Mouse (Mus musculus) forebrain, postnatal 0 days (tissue): ENCODE measurements around the gene Cyp4a29. TPM values are rescaled to one million over a fixed set of nuclear protein-coding genes. Genes with fewer than 3 reads are reported as not detected.
"Not testable (repeated sequence)": the region's sequence is repeated elsewhere in the genome, so short reads cannot be mapped to it uniquely, and the experiment has no call there.

Experiments used
- ATAC-seq: fragments of 200-750 bp; cut with Nextera tagmentation; 2 replicates; pipeline ENCODE4 v1.8.0; 2017; ENCODE audit warnings: mild to moderate bottlenecking, moderate library complexity
- DNase-seq: peaks from one replicate; pipeline ENCODE4 v3.0.0-alpha.2; 2015
- H3K27ac ChIP-seq: fragments of 300-500 bp; sonication (generic); 2 replicates; pipeline ENCODE4 v1.5.1; 2014; ENCODE audit warnings: low read depth, mild to moderate bottlenecking, antibody characterized with exemption, low read length, moderate library complexity, mixed read lengths
- H3K27me3 ChIP-seq: fragments of 300-500 bp; sonication (generic); 2 replicates; pipeline ENCODE4 v1.6.1; 2014; ENCODE audit warnings: mild to moderate bottlenecking, low read length, mixed read lengths; ENCODE audit not compliant: insufficient read depth
- H3K36me3 ChIP-seq: fragments of 300-500 bp; sonication (generic); 2 replicates; pipeline ENCODE4 v1.6.1; 2014; ENCODE audit warnings: mild to moderate bottlenecking, moderate library complexity; ENCODE audit not compliant: insufficient read depth
- H3K4me1 ChIP-seq: fragments of 300-500 bp; sonication (generic); 2 replicates; pipeline ENCODE4 v1.6.1; 2014; ENCODE audit warnings: antibody characterized with exemption; ENCODE audit not compliant: insufficient read depth
- H3K4me2 ChIP-seq: fragments of 300-500 bp; sonication (generic); 2 replicates; pipeline ENCODE4 v1.6.1; 2014; ENCODE audit warnings: low read depth, mild to moderate bottlenecking, moderate library complexity
- H3K4me3 ChIP-seq: fragments of 300-500 bp; sonication (generic); 2 replicates; pipeline ENCODE4 v1.5.1; 2014; ENCODE audit warnings: low read depth, low read length, mixed read lengths
- H3K9ac ChIP-seq: fragments of 300-500 bp; sonication (generic); 2 replicates; pipeline ENCODE4 v1.6.1; 2014; ENCODE audit warnings: mild to moderate bottlenecking
- H3K9me3 ChIP-seq: fragments of 300-500 bp; sonication (generic); 2 replicates; pipeline ENCODE4 v1.6.1; 2016; ENCODE audit warnings: low read length
- CTCF ChIP-seq: sonication (generic); IDR thresholded peaks from 2 replicates; pipeline ENCODE4 v1.5.1; 2016; ENCODE audit warnings: antibody characterized with exemption, control low read depth, low read depth
- WGBS: fragments of 180-500 bp; shearing (Covaris S2); extraction: QIAGEN DNeasy Blood & Tissue Kit; methylation state at CpG from one replicate; pipeline ENCODE4 v1.1.7; 2014; 5-methylcytosine and 5-hydroxymethylcytosine counted together
- polyA plus RNA-seq: library from polyadenylated mRNA; unstranded; fragments of >200 nt; fragmentation: Nextera tagmentation; extraction: Ambion mirVana; gene quantifications from 2 replicates; pipeline ENCODE4 v1.2.1, GENCODE M21; 2015
- total RNA-seq: library from RNA; depleted of rRNA; stranded (reverse); fragments of >200 nt; gene quantifications from 2 replicates; pipeline ENCODE4 v1.2.3, GENCODE M21; 2014; rRNA removed

Cyp4a29 gene
- total RNA-seq, result not detected in 2 replicates
- not detected in 2 replicates for polyA plus RNA-seq

- Histone ChIP-seq H3K36me3 (no peaks in the 10 kb centered on the region), H3K4me3 (no peak within 1 kb of the TSS), H3K4me2 (no peak within 1 kb of the TSS), H3K27ac (no peak within 1 kb of the TSS), H3K4me1 (no peaks in the 10 kb centered on the region), H3K27me3 (no peaks in the 10 kb centered on the region), H3K9me3 (no peaks in the 10 kb centered on the region), H3K9ac (no peak within 1 kb of the TSS)
- no peak for DNase-seq
- no peak for ATAC-seq
- TF ChIP-seq CTCF, result no peak
- 82% methylated on average over 3 of the region's 3 CpGs for WGBS
These were observed at the start of gene Cyp4a29 for GRCm38 (mm10) chr4:115241784-115242183. Gene Cyp4a29 (plus strand): TSS chr4:115242084.

- not testable (repeated sequence) for H3K36me3 ChIP-seq, H3K9ac ChIP-seq, H3K27ac ChIP-seq, H3K27me3 ChIP-seq, H3K4me1 ChIP-seq, ATAC-seq, DNase-seq, H3K4me3 ChIP-seq, H3K9me3 ChIP-seq, H3K4me2 ChIP-seq
- WGBS, result 83% methylated on average over 2 of the region's 2 CpGs
These were observed 9.0 kb upstream of the Cyp4a29 start for GRCm38 (mm10) chr4:115232901-115233300.

DNA sequence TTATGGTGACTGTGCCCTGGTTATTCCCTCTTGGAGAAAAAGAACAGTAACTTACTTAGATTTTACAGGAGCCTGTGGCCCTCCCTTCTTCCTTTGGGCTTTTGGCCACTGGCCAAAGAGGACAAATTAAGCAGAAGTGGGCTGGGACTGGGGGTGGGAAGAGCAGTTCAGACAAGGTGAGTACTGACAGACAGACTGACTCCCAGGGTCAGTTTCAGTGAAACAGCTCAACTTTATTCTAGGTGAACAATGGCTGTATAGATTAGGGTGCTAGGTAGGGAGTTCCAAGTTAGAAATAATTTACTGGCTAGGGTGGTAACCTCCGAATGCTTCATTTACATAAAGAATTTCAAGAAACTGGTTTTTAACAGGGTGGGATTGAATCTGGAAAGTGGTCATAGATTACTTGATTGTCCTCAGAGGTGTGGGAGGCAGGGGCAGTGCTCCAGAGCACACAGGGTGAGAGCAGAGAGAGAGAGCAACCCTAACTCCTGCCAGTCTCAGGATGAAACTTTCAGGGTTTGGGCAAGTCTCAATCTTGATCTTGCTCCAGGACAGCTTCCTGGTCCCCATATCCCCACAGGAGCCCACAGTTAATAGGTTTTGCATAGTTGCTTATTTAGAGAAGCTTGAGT is 5.3 kb upstream of the Cyp4a29 start:
- H3K9me3 ChIP-seq, result no peaks in the 10 kb centered on the region
- DNase-seq (no peak), ATAC-seq (no peak)
- 55% methylated on average over 1 of the region's 1 CpGs for WGBS
- H3K4me1 ChIP-seq, result no peaks in the 10 kb centered on the region
- H3K4me3 ChIP-seq, result no peak overlapping the region
- TF ChIP-seq CTCF, result no peak
- H3K27me3 ChIP-seq, result no peaks in the 10 kb centered on the region
- H3K4me2 ChIP-seq, result no peak overlapping the region
- H3K27ac ChIP-seq, result no peak overlapping the region
- H3K36me3 ChIP-seq, result no peaks in the 10 kb centered on the region
- H3K9ac ChIP-seq, result no peak overlapping the region

DNA sequence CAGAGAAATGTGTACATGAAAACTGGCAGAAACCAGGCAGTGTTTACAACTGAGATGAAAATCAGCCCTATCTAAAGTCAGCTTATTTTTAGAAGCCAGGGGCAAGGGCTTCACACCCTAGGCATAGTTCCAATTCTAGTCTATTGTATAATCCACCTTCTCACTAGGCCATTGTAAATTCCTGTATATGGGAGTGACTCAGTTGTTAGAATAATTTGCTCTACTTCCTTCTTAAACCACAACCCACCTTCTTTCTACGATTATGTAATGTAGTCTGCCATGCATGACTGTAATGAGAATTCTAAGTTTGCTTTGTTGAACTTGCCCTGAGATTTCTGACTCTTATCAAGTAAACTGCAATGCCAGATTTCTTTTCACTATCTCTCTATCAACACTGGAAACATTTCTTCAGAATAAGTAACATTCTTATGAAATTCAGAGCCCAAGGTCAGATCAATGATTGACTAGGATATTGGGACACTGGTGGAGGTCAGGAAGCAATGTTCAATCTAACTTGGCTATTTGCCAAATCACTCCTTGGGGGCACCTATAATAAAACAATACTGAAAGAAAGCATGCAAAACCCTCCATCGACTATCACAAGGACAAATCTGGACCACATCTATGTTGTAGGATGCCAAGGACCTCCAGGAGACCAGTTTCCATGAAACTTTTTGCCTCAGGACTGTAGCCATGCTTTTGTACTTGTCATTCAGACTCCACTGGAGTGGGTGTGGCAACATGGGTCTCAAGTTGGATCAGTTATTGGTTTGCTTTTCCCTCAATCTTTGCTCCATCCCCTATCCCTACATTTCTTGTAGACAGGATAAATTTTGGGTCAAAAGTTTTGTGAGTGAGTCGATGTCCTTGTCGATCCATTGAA is 23.0 kb downstream of the Cyp4a29 start:
- not testable (repeated sequence) for DNase-seq, H3K27ac ChIP-seq, H3K9me3 ChIP-seq, H3K36me3 ChIP-seq, ATAC-seq, H3K27me3 ChIP-seq, H3K4me3 ChIP-seq, H3K9ac ChIP-seq, H3K4me1 ChIP-seq, H3K4me2 ChIP-seq
- WGBS, result 90% methylated on average over 3 of the region's 4 CpGs

- 89% methylated on average over 2 of the region's 3 CpGs for WGBS
- not testable (repeated sequence) for H3K27me3 ChIP-seq, H3K36me3 ChIP-seq, H3K27ac ChIP-seq, H3K4me1 ChIP-seq, H3K9me3 ChIP-seq, H3K4me2 ChIP-seq, ATAC-seq, DNase-seq, H3K9ac ChIP-seq, H3K4me3 ChIP-seq
These were observed 36.5 kb downstream of the Cyp4a29 start for GRCm38 (mm10) chr4:115278215-115278982.

DNA sequence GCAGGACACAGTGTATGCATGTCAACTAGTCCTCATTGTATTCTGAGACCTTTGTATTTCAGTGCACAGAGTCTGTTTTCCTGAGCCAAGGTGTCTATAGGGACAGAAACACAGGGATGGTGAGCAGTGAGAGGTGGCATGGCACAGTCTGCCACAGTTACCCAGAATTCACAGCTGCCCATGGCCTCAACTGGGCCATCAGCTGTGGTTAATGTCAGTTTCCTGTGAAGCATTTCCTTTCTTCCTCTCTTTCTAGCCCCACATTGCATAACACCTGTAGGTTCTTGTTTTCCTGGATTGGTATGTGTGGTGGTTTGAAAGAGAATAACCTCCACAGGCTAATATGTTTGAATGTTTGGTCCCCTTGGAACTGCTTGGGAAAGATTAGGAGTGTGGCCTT is 38.5 kb downstream of the Cyp4a29 start:
- ATAC-seq, result no peak
- H3K27ac ChIP-seq, result no peak overlapping the region
- no peaks in the 10 kb centered on the region for H3K27me3 ChIP-seq
- peak overlapping the region; percentile 49 for H3K4me2 ChIP-seq
- H3K4me1 ChIP-seq, result no peaks in the 10 kb centered on the region
- no peak overlapping the region for H3K4me3 ChIP-seq
- TF ChIP-seq CTCF, result no peak
- H3K36me3 ChIP-seq, result no peaks in the 10 kb centered on the region
- no peak overlapping the region for H3K9ac ChIP-seq
- DNase-seq, result no peak
- H3K9me3 ChIP-seq, result no peaks in the 10 kb centered on the region

- not testable (repeated sequence) for ATAC-seq, H3K4me1 ChIP-seq, H3K9me3 ChIP-seq, H3K36me3 ChIP-seq, H3K27ac ChIP-seq, H3K27me3 ChIP-seq
- H3K9ac ChIP-seq, result peak overlapping the region; percentile 33; the same call in 1 of the 2 replicates
- 7% methylated on average over 10 of the region's 10 CpGs for WGBS
- H3K4me3 ChIP-seq, result peak overlapping the region; percentile 34
- peak; percentile 0 for DNase-seq
- peak overlapping the region; percentile 49 for H3K4me2 ChIP-seq
These were observed 38.9 kb downstream of the Cyp4a29 start for GRCm38 (mm10) chr4:115280779-115281178.
